Mouse (Mus musculus): Measurements from ENCODE around the gene Dusp10. TPM values are rescaled to one million over a fixed set of nuclear protein-coding genes. Genes with fewer than 3 reads are reported as not detected.

The Dusp10 gene
- total RNA-seq, 2 experiments from 2014 or later = 1.5 to 7.1 TPM

GRCm38 (mm10) chr1:184084961-184085360 lies 71.9 kb downstream of the Dusp10 start:
- no peak for ATAC-seq (replicated peaks; ENCODE audit: low FRiP score, poor library complexity, severe bottlenecking)

- no peak for ATAC-seq (replicated peaks; ENCODE audit: low FRiP score, poor library complexity, severe bottlenecking)
These were observed 77.4 kb downstream of the Dusp10 start for GRCm38 (mm10) chr1:184090515-184090914.

GRCm38 (mm10) chr1:184094914-184095313 lies 81.8 kb downstream of the Dusp10 start:
- ATAC-seq (replicated peaks; ENCODE audit: low FRiP score, poor library complexity, severe bottlenecking) = no peak

- ATAC-seq (replicated peaks; ENCODE audit: low FRiP score, poor library complexity, severe bottlenecking) = no peak
These were observed 87.3 kb downstream of the Dusp10 start for GRCm38 (mm10) chr1:184100414-184100813.

- no peak for ATAC-seq (replicated peaks; ENCODE audit: low FRiP score, poor library complexity, severe bottlenecking)
These were observed 88.0 kb downstream of the Dusp10 start for GRCm38 (mm10) chr1:184100927-184101749.

GRCm38 (mm10) chr1:184101750-184102046 lies 88.6 kb downstream of the Dusp10 start:
- ATAC-seq (replicated peaks; ENCODE audit: low FRiP score, poor library complexity, severe bottlenecking) = no peak

GRCm38 (mm10) chr1:184106832-184107231 lies 93.7 kb downstream of the Dusp10 start:
- no peak for ATAC-seq (replicated peaks; ENCODE audit: low FRiP score, poor library complexity, severe bottlenecking)

- ATAC-seq (replicated peaks; ENCODE audit: low FRiP score, poor library complexity, severe bottlenecking) = no peak
These were observed 94.3 kb downstream of the Dusp10 start for GRCm38 (mm10) chr1:184107448-184107847.

- ATAC-seq (replicated peaks; ENCODE audit: low FRiP score, poor library complexity, severe bottlenecking) = no peak
These were observed 95.2 kb downstream of the Dusp10 start for GRCm38 (mm10) chr1:184108254-184108653.

- no peak for ATAC-seq (replicated peaks; ENCODE audit: low FRiP score, poor library complexity, severe bottlenecking)
These were observed 104.5 kb downstream of the Dusp10 start for GRCm38 (mm10) chr1:184117586-184117985.

- ATAC-seq (replicated peaks; ENCODE audit: low FRiP score, poor library complexity, severe bottlenecking) = no peak
These were observed 104.9 kb downstream of the Dusp10 start for GRCm38 (mm10) chr1:184117991-184118390.

GRCm38 (mm10) chr1:184118586-184118985 lies 105.5 kb downstream of the Dusp10 start:
- ATAC-seq (replicated peaks; ENCODE audit: low FRiP score, poor library complexity, severe bottlenecking) = no peak

Other genes starting within 250 kb of the Dusp10 start
- gene 1700056E22Rik, start 21.0 kb downstream of the Dusp10 start, total RNA-seq (2015; ENCODE audit: low replicate concordance) = 1.1 TPM in 1 of 2 replicates, not detected in the other
- 0.64 and 0.68 TPM in 2 replicates for gene 1700056E22Rik, start 21.0 kb downstream of the Dusp10 start, total RNA-seq (2017; ENCODE audit: low replicate concordance)

Data from erythroid progenitor cell, adult 5-6 weeks (primary cell).